Mouse (Mus musculus): ENCODE data around the gene Mrpl21.

DNA sequence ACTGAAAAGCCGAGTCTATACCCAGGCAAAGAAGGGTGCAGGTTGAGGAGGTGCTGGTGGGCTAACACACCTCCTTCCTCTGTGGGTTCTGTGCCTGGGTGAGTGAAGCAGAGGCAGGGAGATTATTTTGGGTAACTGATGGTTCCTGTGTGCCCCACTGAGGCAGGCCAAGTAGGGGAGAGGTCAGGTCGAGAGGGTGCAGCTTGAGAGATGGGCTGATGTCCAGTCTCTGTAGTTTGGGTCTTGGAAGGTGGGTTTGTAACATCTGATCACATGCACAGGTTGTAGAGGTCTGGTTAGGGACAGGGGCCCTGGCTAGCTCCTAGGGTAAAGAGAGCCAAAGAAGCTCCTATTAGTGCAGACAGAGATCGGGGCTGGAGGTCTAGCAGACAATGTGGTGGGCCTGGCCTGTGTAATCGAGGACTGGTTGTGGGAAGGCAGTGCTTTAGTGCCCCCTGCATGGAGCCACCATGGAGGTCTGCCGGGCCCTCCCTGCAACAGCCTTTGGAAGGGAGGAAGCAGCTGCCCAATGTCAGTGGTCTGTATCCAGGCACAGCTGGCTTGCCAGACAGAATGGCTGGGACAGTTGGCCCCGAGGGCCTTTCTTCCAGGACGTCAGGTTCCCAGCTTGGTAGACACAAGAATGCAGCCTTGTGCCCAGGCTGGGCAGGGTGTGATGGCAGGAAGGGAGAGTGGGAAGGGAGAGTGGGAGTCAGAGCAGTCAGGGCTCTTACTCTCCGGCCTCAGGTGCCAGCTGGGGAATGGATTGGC lies 54.0 kb downstream of the Mrpl21 start:
- TF ChIP-seq CTCF (IDR thresholded peaks at IDR 0.05; ENCODE audit: extremely low read depth, insufficient read length, insufficient replicate concordance, low read depth, low read length) (no peak), POLR2A (IDR thresholded peaks at IDR 0.05; ENCODE audit: low read depth, low read length) (no peak)
